Mouse (Mus musculus): ENCODE results near the gene Mapk1ip1l. TPM values are rescaled to one million over a fixed set of nuclear protein-coding genes. Genes with fewer than 3 reads are reported as not detected.

Mapk1ip1l gene
- polyA plus RNA-seq, 1 experiment from 2014 or later, result 27.0 TPM

DNA sequence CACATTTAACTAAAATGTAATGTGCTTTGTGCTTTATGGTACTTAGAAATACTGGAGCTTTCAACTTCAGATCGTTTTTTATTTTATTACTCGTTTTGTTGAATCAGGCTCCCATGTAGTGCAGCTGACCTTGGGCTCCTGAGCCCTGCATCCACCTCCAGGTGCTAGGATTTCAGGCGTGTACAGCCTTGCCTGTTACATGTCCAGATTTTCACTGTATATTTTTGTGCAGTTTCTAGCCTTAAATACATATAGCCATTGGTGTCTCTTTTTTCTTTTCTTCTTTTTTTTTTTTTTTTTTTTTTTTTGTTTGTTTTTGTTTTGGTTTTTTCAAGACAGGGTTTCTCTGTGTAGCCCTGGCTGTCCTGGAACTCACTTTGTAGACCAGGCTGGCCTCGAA lies 16.5 kb upstream of the Mapk1ip1l start:
- Histone ChIP-seq H3K27ac (replicated peaks) (no peak overlapping the region), H3K4me1 (replicated peaks) (peaks cover 29% of the 10 kb centered on the region), H3K27me3 (no peaks in the 10 kb centered on the region), H3K9me3 (replicated peaks) (no peaks in the 10 kb centered on the region), H3K9ac (no peak overlapping the region), H3K36me3 (replicated peaks) (peaks cover 23% of the 10 kb centered on the region), H3K4me3 (replicated peaks) (no peak overlapping the region), H3K4me2 (no peak overlapping the region)
- ATAC-seq (ENCODE audit: insufficient read depth), result no peak
- 84% methylated on average over 4 of the region's 4 CpGs for WGBS (ENCODE audit: insufficient replicate concordance)

DNA sequence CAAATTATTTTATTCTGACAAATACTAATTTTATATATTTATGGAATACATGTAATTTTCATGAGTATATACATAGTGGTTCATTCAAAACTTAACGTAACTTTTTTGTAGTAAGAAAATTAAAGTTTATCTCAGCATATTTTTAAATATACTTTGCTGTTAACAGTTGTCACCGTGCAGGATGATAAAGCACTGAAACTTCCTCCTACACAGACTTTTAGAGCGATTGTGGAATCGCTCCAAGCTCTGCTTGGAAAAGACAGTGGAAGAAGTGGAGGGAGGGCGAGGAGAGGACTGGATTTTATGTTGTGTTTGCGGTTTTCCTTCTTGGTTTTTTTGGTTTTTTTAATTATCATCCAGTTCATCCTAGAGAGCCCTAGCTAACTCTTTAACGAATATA lies 14.5 kb upstream of the Mapk1ip1l start:
- H3K4me2 ChIP-seq, result no peak overlapping the region
- 56% methylated on average over 7 of the region's 7 CpGs for WGBS (ENCODE audit: insufficient replicate concordance)

DNA sequence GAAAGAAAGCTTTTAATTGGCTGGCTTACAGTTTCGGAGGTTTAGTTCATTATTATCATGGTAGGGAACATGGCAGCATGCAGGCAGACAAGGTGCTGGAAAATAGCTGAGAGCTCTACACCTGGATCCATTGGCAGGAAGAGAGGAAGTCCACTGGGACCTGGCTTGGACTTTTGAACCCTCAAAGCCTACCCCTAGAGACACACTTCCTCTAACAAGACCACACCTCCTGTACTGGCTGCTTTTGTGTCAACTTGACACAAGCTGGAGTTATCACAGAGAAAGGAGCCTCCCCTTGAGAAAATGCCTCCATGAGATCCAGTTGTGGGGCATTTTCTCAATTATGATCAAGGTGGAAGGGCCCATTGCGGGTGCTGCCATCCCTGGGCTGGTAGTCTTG lies 12.8 kb upstream of the Mapk1ip1l start:
- no peak overlapping the region for H3K27ac ChIP-seq (replicated peaks)
- H3K9ac ChIP-seq, result no peak overlapping the region
- 91% methylated on average over 2 of the region's 2 CpGs for WGBS (ENCODE audit: insufficient replicate concordance)
- no peak overlapping the region for H3K4me3 ChIP-seq (replicated peaks)
- H3K27me3 ChIP-seq, result no peaks in the 10 kb centered on the region
- ATAC-seq (ENCODE audit: insufficient read depth), result no peak
- H3K36me3 ChIP-seq (replicated peaks), result peaks cover 29% of the 10 kb centered on the region
- no peak overlapping the region for H3K4me2 ChIP-seq
- peaks cover 28% of the 10 kb centered on the region for H3K4me1 ChIP-seq (replicated peaks)
- no peaks in the 10 kb centered on the region for H3K9me3 ChIP-seq (replicated peaks)

More for the DNA sequence above, 14.5 kb upstream of the Mapk1ip1l start:
- Histone ChIP-seq H3K27ac (replicated peaks) (no peak overlapping the region), H3K27me3 (no peaks in the 10 kb centered on the region), H3K9me3 (replicated peaks) (no peaks in the 10 kb centered on the region), H3K36me3 (replicated peaks) (peaks cover 23% of the 10 kb centered on the region), H3K9ac (no peak overlapping the region), H3K4me3 (replicated peaks) (no peak overlapping the region), H3K4me1 (replicated peaks) (peaks cover 28% of the 10 kb centered on the region)
- ATAC-seq (ENCODE audit: insufficient read depth), result no peak

DNA sequence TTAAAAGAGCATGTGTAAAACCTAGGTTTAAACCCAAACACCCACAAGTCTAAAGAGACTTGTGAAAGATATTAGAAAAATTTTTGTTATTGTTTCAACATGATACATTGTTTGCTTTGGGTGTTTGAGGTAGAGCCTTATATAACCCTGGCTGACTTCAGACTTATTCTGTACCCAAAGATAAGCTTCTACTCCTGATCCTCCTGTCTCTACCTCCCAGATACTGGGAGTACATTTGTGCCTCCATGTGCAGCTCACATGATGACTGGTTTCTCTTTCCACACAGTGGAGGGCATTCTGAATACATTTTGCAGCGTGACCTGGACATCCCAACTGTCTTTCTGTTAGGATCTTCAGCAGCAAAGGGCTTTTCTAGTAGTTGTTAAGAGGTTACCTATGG lies 11.9 kb upstream of the Mapk1ip1l start:
- H3K9ac ChIP-seq, result no peak overlapping the region; the same call in 1 of the 2 replicates
- H3K4me2 ChIP-seq, result no peak overlapping the region
- H3K4me1 ChIP-seq (replicated peaks), result peaks cover 28% of the 10 kb centered on the region
- peaks cover 29% of the 10 kb centered on the region for H3K36me3 ChIP-seq (replicated peaks)
- 0 out of 2 replicates have a peak overlapping the region, but pooled peaks have one; percentile 1 for H3K27ac ChIP-seq (replicated peaks)
- WGBS (ENCODE audit: insufficient replicate concordance), result 69% methylated on average over 1 of the region's 1 CpGs
- no peak overlapping the region for H3K4me3 ChIP-seq (replicated peaks)
- H3K27me3 ChIP-seq, result no peaks in the 10 kb centered on the region
- no peaks in the 10 kb centered on the region for H3K9me3 ChIP-seq (replicated peaks)
- peak; percentile 44; the same call in 1 of the 2 replicates for ATAC-seq (ENCODE audit: insufficient read depth)

DNA sequence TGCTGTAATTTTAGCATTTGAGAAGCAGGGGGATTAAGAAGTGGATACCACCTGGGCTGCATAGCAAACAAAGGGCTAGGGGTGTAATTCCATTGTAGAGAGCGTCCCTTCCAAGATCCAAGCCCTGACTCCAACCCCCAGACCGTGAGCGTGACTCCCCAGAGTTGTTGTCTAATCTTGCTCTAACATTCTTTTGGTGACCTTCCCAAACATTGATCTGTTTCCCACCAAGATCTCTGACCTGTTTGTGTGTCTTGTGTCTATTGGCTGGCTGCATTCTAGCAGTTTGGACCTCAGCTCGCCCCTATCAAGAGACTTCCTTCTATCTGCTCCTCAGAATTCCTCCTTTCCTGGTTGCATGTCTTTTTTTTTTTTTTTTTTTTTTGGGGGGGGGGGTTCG lies 11.0 kb upstream of the Mapk1ip1l start:
- H3K27me3 ChIP-seq, result no peaks in the 10 kb centered on the region
- WGBS (ENCODE audit: insufficient replicate concordance), result 59% methylated on average over 5 of the region's 5 CpGs
- H3K9me3 ChIP-seq (replicated peaks), result no peaks in the 10 kb centered on the region
- H3K36me3 ChIP-seq (replicated peaks), result peaks cover 32% of the 10 kb centered on the region
- H3K4me3 ChIP-seq (replicated peaks), result no peak overlapping the region
- no peak overlapping the region for H3K9ac ChIP-seq
- H3K4me2 ChIP-seq, result no peak overlapping the region
- peaks cover 30% of the 10 kb centered on the region for H3K4me1 ChIP-seq (replicated peaks)
- no peak for ATAC-seq (ENCODE audit: insufficient read depth)
- H3K27ac ChIP-seq (replicated peaks), result no peak overlapping the region

DNA sequence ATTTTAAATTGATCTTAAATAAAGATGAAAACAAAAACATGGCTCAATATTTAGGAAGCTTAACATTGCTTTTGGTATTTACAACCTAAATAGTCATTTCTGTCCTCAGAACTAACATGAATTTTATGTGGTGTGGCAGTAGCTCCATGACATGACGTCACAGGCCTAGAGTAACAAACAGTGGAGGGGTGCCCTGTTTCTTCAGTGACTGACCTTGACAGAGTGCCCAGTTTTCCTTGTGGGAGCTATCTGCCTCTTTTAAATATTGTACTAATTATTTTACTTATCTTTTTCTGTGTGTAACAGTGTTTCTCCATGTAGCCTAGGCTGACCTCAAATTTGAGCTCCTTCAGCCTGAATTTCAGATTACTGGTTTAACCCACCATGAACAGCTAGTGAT lies 6.3 kb upstream of the Mapk1ip1l start:
- ATAC-seq (ENCODE audit: insufficient read depth), result no peak

DNA sequence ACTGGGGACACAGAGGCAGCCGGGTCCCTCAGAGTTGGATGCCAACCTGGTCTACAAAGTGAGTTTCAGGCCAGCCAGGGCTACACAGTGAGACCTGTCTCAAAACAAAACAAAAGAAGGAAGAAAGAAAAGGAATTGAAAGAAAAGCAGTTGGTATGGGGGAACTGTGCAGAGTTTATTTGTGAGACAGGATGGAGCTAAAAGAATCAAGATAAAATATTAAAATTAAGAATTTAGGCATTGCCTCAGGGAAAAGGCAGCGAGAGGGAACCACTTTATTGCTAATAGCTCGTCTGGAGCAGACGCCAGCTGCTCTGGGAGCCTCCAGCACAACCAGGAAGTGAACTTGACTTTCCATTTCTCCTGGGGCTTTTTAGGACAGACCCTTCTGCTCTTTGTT lies 3.9 kb upstream of the Mapk1ip1l start:
- 61% methylated on average over 4 of the region's 4 CpGs for WGBS (ENCODE audit: insufficient replicate concordance)
- H3K9ac ChIP-seq, result no peak overlapping the region
- H3K4me2 ChIP-seq, result no peak overlapping the region
- H3K9me3 ChIP-seq (replicated peaks), result no peaks in the 10 kb centered on the region
- no peak for ATAC-seq (ENCODE audit: insufficient read depth)
- peaks cover 31% of the 10 kb centered on the region for H3K4me1 ChIP-seq (replicated peaks)
- H3K4me3 ChIP-seq (replicated peaks), result no peak overlapping the region
- no peaks in the 10 kb centered on the region for H3K27me3 ChIP-seq
- H3K27ac ChIP-seq (replicated peaks), result 0 out of 2 replicates have a peak overlapping the region, but pooled peaks have one; percentile 15
- H3K36me3 ChIP-seq (replicated peaks), result peaks cover 31% of the 10 kb centered on the region

More for the DNA sequence above, 6.3 kb upstream of the Mapk1ip1l start:
- peaks cover 34% of the 10 kb centered on the region for H3K36me3 ChIP-seq (replicated peaks)
- H3K9me3 ChIP-seq (replicated peaks), result no peaks in the 10 kb centered on the region
- WGBS (ENCODE audit: insufficient replicate concordance), result 88% methylated on average over 1 of the region's 1 CpGs
- H3K9ac ChIP-seq, result no peak overlapping the region
- peaks cover 19% of the 10 kb centered on the region for H3K4me1 ChIP-seq (replicated peaks)
- H3K4me2 ChIP-seq, result no peak overlapping the region
- no peaks in the 10 kb centered on the region for H3K27me3 ChIP-seq
- no peak overlapping the region for H3K4me3 ChIP-seq (replicated peaks)
- H3K27ac ChIP-seq (replicated peaks), result no peak overlapping the region

DNA sequence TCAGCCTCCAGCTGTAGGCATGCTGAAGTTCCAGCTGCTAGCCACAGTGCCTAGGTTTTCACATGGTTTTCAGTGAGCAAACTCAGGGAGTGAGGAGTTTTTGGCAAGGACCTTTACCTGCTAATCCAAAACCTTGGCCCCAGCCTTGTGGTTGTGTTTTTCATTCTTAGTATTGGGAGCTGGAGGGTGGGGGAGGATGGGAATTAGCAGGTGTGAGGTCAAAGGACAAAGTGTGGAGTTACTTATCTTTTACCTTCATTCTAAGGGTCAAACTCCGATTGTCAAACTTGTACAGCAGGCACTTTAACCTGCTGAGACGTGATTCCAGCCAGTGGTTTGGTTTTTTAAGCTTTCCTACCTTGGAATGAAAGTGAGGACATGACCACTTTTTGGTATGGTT lies 1.8 kb upstream of the Mapk1ip1l start:
- Histone ChIP-seq H3K9me3 (replicated peaks) (no peaks in the 10 kb centered on the region), H3K36me3 (replicated peaks) (peaks cover 23% of the 10 kb centered on the region; the same call in 1 of the 2 replicates), H3K27ac (replicated peaks) (peak overlapping the region; percentile 69), H3K4me3 (replicated peaks) (no peak overlapping the region), H3K9ac (no peak overlapping the region), H3K4me1 (replicated peaks) (peaks cover 50% of the 10 kb centered on the region), H3K4me2 (peak overlapping the region; percentile 29), H3K27me3 (no peaks in the 10 kb centered on the region)
- 50% methylated on average over 2 of the region's 2 CpGs for WGBS (ENCODE audit: insufficient replicate concordance)
- ATAC-seq (ENCODE audit: insufficient read depth), result no peak

DNA sequence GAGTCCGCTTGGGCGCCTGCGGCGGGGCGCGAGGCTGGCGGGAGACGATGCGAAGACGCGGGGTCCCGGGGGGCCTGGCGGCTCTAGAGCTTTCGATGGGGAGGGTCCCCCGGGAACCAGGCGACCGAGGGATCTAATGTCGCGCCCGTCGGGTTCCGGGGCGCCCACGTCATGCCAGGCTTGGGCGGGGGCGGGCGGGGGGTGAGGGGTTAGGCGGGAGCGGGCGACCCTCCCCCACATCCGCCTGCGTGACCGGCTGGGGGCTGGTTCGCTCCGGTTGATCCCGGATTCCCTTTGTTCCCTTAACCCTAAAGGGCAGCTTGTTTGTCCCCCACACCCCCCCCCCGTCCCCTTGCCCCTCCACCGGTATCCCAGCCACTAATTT lies 334 bp downstream of the Mapk1ip1l start:
- Histone ChIP-seq H3K27me3 (no peaks in the 10 kb centered on the region), H3K4me1 (replicated peaks) (peaks cover 62% of the 10 kb centered on the region), H3K4me3 (replicated peaks) (peak overlapping the region; percentile 96), H3K27ac (replicated peaks) (peak overlapping the region; percentile 91), H3K9ac (peak overlapping the region; percentile 98), H3K4me2 (peak overlapping the region; percentile 78), H3K9me3 (replicated peaks) (no peaks in the 10 kb centered on the region), H3K36me3 (replicated peaks) (peaks cover 18% of the 10 kb centered on the region)
- ATAC-seq (ENCODE audit: insufficient read depth), result peak; percentile 47
- WGBS (ENCODE audit: insufficient replicate concordance), result under 1% methylated on average over 38 of the region's 38 CpGs

DNA sequence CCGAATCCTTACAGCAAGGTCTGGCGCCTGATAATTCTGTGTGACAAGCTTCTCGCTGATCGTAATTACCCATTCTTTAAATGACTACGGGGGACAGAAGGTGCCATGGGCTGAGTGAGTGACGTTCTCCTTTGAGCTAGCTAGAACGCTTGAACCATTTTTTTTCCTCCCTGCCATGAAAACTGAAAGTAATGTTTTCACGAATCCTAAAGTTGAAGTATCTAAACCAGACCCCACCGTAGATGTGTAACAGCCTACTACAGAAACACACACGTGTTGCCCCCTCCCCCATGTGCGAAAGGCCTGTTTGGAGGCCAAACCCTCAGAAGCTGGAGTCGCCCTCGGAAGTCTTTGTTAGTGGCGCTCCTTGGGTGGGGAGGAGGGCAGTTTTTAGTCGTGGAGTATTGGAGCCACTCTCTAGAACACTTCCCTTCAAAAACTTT lies 774 bp downstream of the Mapk1ip1l start:
- peak overlapping the region; percentile 78 for H3K4me2 ChIP-seq
- H3K36me3 ChIP-seq (replicated peaks), result peaks cover 20% of the 10 kb centered on the region
- H3K4me1 ChIP-seq (replicated peaks), result peaks cover 63% of the 10 kb centered on the region
- no peaks in the 10 kb centered on the region for H3K9me3 ChIP-seq (replicated peaks)
- H3K4me3 ChIP-seq (replicated peaks), result peak overlapping the region; percentile 96
- H3K27ac ChIP-seq (replicated peaks), result peak overlapping the region; percentile 91
- ATAC-seq (ENCODE audit: insufficient read depth), result peak; percentile 45
- peak overlapping the region; percentile 98 for H3K9ac ChIP-seq
- 0% methylated on average over 15 of the region's 15 CpGs for WGBS (ENCODE audit: insufficient replicate concordance)
- H3K27me3 ChIP-seq, result no peaks in the 10 kb centered on the region

DNA sequence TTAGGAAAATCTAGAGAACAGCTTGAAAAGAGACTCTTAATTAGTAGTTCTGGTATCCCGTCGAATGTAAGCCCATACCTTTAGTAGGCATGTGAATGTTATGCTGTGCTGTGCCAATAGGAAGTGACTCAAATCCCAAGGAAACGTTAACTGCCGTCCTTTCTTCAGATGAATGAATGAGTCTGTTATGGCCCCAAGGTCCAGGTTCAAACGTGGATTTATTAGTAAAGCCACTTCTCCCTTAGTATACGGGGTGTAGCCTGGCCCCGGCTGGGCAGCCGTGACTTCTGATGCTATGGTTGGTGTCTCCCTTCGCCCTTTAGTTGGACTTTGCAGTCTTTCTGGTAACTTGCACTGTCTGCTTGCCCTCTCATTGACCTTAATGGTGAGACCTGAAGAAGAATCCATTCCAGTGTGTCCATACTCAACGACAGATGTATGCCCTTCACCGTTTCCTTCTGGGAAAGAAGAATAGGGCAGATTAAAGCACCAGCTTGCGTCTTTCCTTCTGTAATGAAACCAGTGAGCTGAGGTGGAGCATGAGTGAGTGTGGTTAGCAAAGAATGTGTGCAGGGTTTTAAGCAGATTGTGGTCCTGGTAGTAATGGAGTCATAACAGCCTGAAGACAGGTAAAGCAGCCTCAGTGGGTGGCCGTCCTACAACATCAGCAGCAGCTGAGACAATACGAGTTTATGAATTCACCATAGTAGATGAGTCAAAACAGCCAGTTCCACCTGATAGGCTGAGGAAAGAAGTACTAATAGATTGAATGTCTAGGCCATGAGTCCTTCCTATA lies 5.0 kb downstream of the Mapk1ip1l start:
- Histone ChIP-seq H3K27me3 (no peaks in the 10 kb centered on the region), H3K4me1 (replicated peaks) (peaks cover 69% of the 10 kb centered on the region), H3K4me3 (replicated peaks) (no peak overlapping the region), H3K9ac (no peak overlapping the region), H3K27ac (replicated peaks) (no peak overlapping the region), H3K36me3 (replicated peaks) (peaks cover 35% of the 10 kb centered on the region), H3K9me3 (replicated peaks) (no peaks in the 10 kb centered on the region), H3K4me2 (no peak overlapping the region)
- no peak for ATAC-seq (ENCODE audit: insufficient read depth)
- 78% methylated on average over 14 of the region's 14 CpGs for WGBS (ENCODE audit: insufficient replicate concordance)

All from liver, embryonic 15.5 days (tissue).